Mouse (Mus musculus) hindbrain, embryonic 15.5 days (tissue): ENCODE results near the gene Gm27027. TPM values are rescaled to one million over a fixed set of nuclear protein-coding genes. Genes with fewer than 3 reads are reported as not detected.

Experiments
- ATAC-seq: fragments of 200-750 bp; cut with Nextera tagmentation; 2 replicates; pipeline ENCODE4 v1.8.0; 2017; ENCODE audit warnings: low read depth, moderate number of reproducible peaks, moderate TSS enrichment; ENCODE audit not compliant: low FRiP score
- H3K27ac ChIP-seq: fragments of 300-500 bp; sonication (generic); replicated peaks from 2 replicates; pipeline ENCODE4 v1.5.1; 2015; ENCODE audit warnings: mild to moderate bottlenecking, inconsistent platforms
- H3K27me3 ChIP-seq: fragments of 300-500 bp; sonication (generic); 2 replicates; pipeline ENCODE4 v1.6.1; 2015; ENCODE audit warnings: control low read depth, inconsistent platforms
- H3K36me3 ChIP-seq: fragments of 300-500 bp; sonication (generic); 2 replicates; pipeline ENCODE4 v1.6.1; 2015; ENCODE audit warnings: control low read depth, inconsistent platforms
- H3K4me1 ChIP-seq: fragments of 300-500 bp; sonication (generic); replicated peaks from 2 replicates; pipeline ENCODE4 v1.6.1; 2015; ENCODE audit warnings: control low read depth, inconsistent platforms
- H3K4me2 ChIP-seq: fragments of 300-500 bp; sonication (generic); 2 replicates; pipeline ENCODE4 v1.6.1; 2015; ENCODE audit warnings: moderate library complexity, mild to moderate bottlenecking, inconsistent platforms
- H3K4me3 ChIP-seq: fragments of 300-500 bp; sonication (generic); 2 replicates; pipeline ENCODE4 v1.5.1; 2015; ENCODE audit warnings: mild to moderate bottlenecking, inconsistent platforms
- H3K9ac ChIP-seq: fragments of 300-500 bp; sonication (generic); 2 replicates; pipeline ENCODE4 v1.6.1; 2015; ENCODE audit warnings: inconsistent platforms
- H3K9me3 ChIP-seq: fragments of 300-500 bp; sonication (generic); 2 replicates; pipeline ENCODE4 v1.6.1; 2016; ENCODE audit warnings: control low read depth, inconsistent platforms
- WGBS: fragments of 180-500 bp; shearing (Covaris S2); methylation state at CpG from one replicate; pipeline ENCODE4 v1.1.7; 2015; 5-methylcytosine and 5-hydroxymethylcytosine counted together
- polyA plus RNA-seq: library from polyadenylated mRNA; unstranded; fragments of >200 nt; fragmentation: Nextera tagmentation; extraction: Ambion mirVana; gene quantifications from 2 replicates; pipeline ENCODE4 v1.2.1, GENCODE M21; 2015

Gm27027 gene
- not detected in 2 replicates for polyA plus RNA-seq

DNA sequence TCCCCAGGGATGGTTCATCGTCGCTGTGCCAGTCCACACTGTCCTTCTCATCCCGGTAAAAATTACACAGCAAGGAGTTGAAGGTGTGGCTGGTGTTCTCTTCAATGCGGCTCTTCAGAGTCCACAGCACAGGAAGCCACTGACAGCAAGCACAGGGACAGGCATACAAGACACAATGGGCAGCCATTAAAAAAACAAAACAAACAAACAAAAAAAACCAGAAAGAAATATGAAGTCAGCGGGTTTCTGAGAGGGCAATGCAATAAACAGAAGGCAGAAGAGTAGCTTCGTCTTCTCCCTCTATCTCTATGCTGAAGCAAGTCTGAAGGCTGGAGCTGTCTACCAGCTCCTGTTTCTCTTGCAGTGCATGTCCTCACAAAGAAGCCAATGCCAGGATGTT is at the start of gene Gm27027:
TSS of gene Gm27027 (minus strand) at position 101 of the 400 bp plus-strand sequence.
- Histone ChIP-seq H3K36me3 (peaks cover 61% of the 10 kb centered on the region), H3K4me2 (no peak within 1 kb of the TSS), H3K27me3 (no peaks in the 10 kb centered on the region), H3K4me3 (no peak within 1 kb of the TSS), H3K27ac (no peak within 1 kb of the TSS), H3K9me3 (no peaks in the 10 kb centered on the region), H3K9ac (no peak within 1 kb of the TSS), H3K4me1 (peaks cover 20% of the 10 kb centered on the region)
- no peak for ATAC-seq
- WGBS = 91% methylated on average over 6 of the region's 6 CpGs

DNA sequence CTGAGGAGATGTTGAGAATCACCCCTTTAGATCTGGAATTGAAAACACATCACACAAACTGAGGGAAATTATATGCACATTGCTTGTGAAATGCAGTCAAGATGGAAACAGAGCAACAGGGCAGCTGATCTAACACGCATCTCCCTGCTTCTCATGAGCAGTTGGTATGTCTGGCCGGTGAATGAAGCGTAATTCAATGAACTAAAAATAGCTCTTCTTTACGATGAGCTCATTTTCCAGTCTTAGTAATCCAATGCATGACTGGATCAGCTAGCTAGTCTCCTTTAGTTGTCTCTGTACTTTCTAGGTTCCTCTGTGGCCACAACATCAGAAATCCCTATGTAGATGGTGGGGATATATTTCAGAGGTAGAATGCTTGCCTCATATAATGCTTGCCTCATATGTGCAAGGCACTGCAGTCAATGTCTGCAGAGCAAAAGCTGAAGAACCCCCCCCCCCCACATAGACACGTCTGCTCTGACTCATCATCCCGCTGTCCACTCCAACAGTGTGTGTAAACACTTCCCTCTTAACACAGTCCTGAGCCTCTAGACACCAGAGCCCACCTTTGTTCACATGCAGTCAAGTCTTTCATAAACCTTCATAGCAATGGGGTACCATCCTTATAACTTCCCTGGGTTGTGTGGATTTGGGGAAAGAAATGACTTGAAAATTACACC is 49.4 kb upstream of the Gm27027 start:
- no peaks in the 10 kb centered on the region for H3K36me3 ChIP-seq

DNA sequence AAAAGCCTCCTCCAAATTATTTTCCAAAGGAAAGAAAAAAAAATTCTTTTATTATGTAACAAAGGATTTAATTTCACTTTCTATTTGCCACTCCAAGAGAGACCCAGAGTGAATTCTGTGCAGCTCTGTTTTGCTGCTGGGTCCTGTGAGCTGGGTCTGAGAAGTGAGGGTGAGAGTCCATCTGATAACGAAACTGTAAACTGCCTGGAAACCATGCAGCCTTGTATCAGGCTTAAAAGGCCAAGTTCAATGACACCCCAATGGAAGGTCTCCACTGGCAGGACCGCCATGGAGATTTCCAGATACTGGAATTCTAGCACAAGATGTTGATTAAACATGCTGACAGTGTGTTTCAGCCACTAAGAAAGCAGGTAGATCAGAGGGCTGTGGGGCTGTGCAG is 48.0 kb upstream of the Gm27027 start:
- Histone ChIP-seq H3K4me1 (peaks cover 26% of the 10 kb centered on the region), H3K9ac (no peak overlapping the region), H3K9me3 (no peaks in the 10 kb centered on the region), H3K4me3 (no peak overlapping the region), H3K27me3 (no peaks in the 10 kb centered on the region), H3K27ac (peak overlapping the region; percentile 27; the same call in 1 of the 2 replicates), H3K36me3 (no peaks in the 10 kb centered on the region), H3K4me2 (no peak overlapping the region)
- WGBS = 73% methylated on average over 2 of the region's 2 CpGs
- no peak for ATAC-seq

More for the DNA sequence above, 49.4 kb upstream of the Gm27027 start:
- Histone ChIP-seq H3K27me3 (no peaks in the 10 kb centered on the region), H3K27ac (no peak overlapping the region; the same call in 1 of the 2 replicates), H3K4me2 (no peak overlapping the region), H3K9ac (no peak overlapping the region), H3K9me3 (no peaks in the 10 kb centered on the region), H3K4me1 (peaks cover 39% of the 10 kb centered on the region), H3K4me3 (no peak overlapping the region)
- WGBS = 65% methylated on average over 6 of the region's 6 CpGs
- no peak for ATAC-seq

DNA sequence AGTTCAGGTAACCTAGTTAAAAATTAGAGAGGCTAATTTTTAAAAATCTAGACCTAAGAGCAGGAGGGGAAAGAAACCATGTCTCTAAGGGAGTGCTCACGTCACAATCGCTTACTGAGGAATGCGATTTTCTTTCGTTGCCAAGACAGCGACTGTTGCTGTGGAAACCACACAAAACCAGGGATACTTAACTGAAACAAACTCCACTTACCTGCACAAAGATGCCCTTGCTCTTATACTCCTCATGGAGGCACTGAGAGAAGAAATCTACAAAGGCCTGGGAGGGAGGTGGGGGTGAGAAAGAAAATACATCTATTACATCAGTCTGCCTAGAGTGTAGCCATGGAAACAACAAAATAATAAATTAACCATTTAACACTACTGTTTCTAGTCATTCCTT is 47.5 kb upstream of the Gm27027 start:
- Histone ChIP-seq H3K4me2 (peak overlapping the region; percentile 16; the same call in 1 of the 2 replicates), H3K4me1 (peaks cover 21% of the 10 kb centered on the region), H3K27ac (peak overlapping the region; percentile 61), H3K4me3 (no peak overlapping the region), H3K27me3 (no peaks in the 10 kb centered on the region), H3K9me3 (no peaks in the 10 kb centered on the region), H3K36me3 (no peaks in the 10 kb centered on the region), H3K9ac (no peak overlapping the region)
- WGBS = 26% methylated on average over 5 of the region's 5 CpGs
- ATAC-seq = peak; percentile 63

DNA sequence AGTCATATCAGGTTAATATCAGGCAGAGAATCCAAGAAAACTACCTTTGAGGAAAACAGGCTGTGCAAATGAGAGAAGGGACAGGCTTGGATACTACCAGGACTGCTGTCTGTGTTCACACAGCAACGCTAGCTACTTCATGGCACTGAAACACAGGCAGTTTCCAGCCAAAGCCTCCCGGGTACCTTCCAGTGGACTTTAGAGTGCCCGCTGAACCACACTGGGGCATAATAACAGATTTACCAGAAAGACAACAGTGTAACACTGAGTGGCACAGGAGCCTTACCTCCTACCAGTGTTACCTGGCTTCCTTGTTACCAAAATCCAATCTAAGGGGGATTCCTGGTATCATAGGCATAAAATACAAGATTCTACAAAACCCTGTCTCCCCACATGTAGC is 46.3 kb upstream of the Gm27027 start:
- H3K9ac ChIP-seq = no peak overlapping the region
- no peaks in the 10 kb centered on the region for H3K36me3 ChIP-seq
- no peaks in the 10 kb centered on the region for H3K9me3 ChIP-seq
- H3K4me2 ChIP-seq = no peak overlapping the region
- H3K27ac ChIP-seq = no peak overlapping the region
- H3K27me3 ChIP-seq = no peaks in the 10 kb centered on the region
- ATAC-seq = no peak
- WGBS = 88% methylated on average over 3 of the region's 3 CpGs
- H3K4me3 ChIP-seq = no peak overlapping the region
- H3K4me1 ChIP-seq = peaks cover 13% of the 10 kb centered on the region

DNA sequence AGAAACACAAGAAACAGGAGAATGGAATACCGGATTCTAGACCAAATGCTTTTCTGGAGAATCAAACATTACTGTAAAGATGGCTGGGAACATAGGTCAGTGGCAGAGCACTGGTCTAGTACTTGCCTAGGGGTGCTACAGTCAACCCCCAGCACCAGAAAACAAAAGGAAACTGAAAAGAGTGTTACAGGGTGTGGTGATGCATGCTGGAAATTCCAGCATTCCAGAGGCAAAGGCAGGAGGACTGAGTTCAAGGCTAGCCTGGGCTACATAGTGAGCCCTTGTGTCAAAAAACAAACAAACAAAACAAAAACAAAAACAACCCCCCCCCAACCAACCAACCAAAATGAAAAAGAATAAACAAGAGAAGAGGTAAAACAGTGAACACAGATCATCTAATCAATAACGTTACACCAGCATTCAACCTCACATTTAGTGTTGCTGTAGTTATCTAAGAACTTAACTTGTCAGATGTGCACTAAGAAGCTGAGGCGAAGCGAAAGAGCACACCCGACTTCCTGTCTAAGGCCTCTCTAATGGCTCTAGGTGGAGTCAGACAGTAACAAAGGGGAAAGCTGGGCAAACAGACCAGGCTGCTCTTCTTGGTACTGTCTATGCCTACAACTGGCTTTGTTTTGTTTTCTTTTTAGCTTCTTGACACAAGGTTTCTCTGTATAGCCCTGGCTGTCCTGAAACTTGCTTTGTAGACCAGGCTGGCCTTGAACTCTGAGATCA is 44.4 kb upstream of the Gm27027 start:
- no peak overlapping the region for H3K4me2 ChIP-seq
- no peak overlapping the region for H3K9ac ChIP-seq
- no peak overlapping the region for H3K4me3 ChIP-seq
- no peaks in the 10 kb centered on the region for H3K36me3 ChIP-seq
- no peak for ATAC-seq
- peaks cover 13% of the 10 kb centered on the region for H3K4me1 ChIP-seq
- no peaks in the 10 kb centered on the region for H3K27me3 ChIP-seq
- WGBS = 92% methylated on average over 5 of the region's 5 CpGs
- no peaks in the 10 kb centered on the region for H3K9me3 ChIP-seq
- no peak overlapping the region for H3K27ac ChIP-seq

DNA sequence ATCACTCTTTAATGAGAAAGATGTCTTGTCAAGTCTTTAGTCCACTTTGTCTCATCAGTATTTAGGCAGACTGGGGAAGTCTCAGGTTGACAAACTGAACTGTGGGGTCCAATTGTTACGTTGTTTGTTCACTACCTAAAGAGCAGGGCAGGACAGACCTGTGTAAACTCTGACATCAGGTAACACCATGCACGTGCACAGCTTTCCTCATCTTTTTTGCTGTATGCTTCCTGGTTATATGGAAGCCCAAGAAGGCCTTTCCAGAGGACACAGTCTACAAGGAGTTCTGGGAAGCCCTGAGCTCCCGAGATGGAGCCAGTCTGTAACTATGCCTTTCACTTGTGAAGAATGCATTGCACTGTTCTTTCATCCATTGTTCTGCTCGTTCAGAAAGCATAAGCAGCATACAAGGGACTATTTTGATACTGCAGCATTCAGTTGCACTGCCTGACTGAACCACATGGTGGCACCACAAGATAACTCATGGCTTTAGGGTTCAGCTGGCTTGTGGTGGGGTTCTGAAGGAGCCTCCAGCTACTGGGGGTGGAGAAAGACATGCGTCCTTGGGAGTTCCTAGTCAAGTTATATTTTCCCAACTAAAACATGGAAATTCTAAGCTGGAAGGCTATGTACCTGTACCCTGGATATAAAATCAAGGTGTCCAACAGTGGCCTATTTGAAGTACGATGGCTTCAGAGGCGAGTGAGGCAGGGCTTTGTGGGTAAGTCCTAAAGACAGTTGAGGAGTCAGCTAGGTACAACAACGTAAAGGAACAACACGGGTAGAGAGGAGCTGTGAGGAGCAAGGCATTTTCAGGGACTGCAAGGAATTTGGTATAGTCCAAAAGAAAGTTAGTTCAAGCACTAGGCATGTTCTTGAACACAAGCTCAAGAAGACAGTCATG is 39.5 kb upstream of the Gm27027 start:
- no peak overlapping the region for H3K4me3 ChIP-seq
- no peaks in the 10 kb centered on the region; the same call in 1 of the 2 replicates for H3K4me1 ChIP-seq
- peak overlapping the region; percentile 30; the same call in 1 of the 2 replicates for H3K9ac ChIP-seq
- 65% methylated on average over 9 of the region's 9 CpGs for WGBS
- ATAC-seq = peak; percentile 88
- H3K9me3 ChIP-seq = no peaks in the 10 kb centered on the region
- H3K27me3 ChIP-seq = no peaks in the 10 kb centered on the region
- no peak overlapping the region for H3K4me2 ChIP-seq
- peaks cover 11% of the 10 kb centered on the region; the same call in 1 of the 2 replicates for H3K36me3 ChIP-seq
- H3K27ac ChIP-seq = peak overlapping the region; percentile 61; the same call in 1 of the 2 replicates

DNA sequence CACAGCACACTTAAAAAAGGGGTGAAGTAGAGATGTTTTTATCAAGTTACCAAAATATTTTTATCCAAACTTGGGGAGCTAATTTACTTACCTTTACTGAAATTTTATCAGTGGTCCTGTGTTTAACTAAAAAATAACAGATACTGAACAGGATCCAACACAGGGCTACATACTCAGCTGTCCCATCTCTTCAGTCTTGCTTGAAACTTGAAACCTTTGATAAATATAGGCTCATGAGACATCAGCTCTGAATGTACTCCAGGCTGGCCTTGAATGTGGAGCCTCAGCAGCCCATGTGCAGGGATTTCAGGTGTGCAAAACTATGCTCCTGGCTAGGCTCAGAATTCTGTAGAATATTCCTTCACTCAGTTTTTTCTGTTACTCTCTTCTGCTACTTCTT is 34.4 kb upstream of the Gm27027 start:
- no peak for ATAC-seq
- no peak overlapping the region for H3K4me3 ChIP-seq
- H3K9me3 ChIP-seq = no peaks in the 10 kb centered on the region
- no peaks in the 10 kb centered on the region; the same call in 1 of the 2 replicates for H3K4me1 ChIP-seq
- H3K27me3 ChIP-seq = no peaks in the 10 kb centered on the region
- no peak overlapping the region for H3K4me2 ChIP-seq
- no peak overlapping the region for H3K27ac ChIP-seq
- H3K9ac ChIP-seq = no peak overlapping the region
- H3K36me3 ChIP-seq = peaks cover 11% of the 10 kb centered on the region; the same call in 1 of the 2 replicates

DNA sequence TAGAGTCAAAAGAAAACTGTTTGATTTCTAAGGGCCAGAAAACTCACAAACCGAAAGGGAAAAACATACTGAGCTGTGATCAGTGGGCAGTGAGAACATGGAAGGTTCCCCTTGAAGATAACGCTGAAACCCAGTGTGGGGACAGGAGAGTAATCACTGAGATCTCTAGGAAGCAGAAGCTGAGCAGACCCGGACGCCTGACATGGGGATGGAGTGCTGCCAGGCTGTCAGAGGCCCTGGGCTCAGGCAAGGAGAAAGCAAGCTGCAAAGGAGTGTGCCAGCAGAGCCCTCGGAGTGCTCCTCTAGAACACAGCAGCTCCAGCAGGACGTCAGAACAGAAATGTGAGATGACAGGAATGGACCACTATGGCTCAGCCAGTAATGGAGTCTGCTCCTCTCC is 28.5 kb upstream of the Gm27027 start:
- Histone ChIP-seq H3K36me3 (no peaks in the 10 kb centered on the region), H3K4me2 (no peak overlapping the region), H3K27me3 (no peaks in the 10 kb centered on the region), H3K9ac (no peak overlapping the region), H3K27ac (no peak overlapping the region), H3K4me3 (no peak overlapping the region), H3K9me3 (no peaks in the 10 kb centered on the region), H3K4me1 (no peaks in the 10 kb centered on the region)
- WGBS = 52% methylated on average over 6 of the region's 6 CpGs
- no peak for ATAC-seq

DNA sequence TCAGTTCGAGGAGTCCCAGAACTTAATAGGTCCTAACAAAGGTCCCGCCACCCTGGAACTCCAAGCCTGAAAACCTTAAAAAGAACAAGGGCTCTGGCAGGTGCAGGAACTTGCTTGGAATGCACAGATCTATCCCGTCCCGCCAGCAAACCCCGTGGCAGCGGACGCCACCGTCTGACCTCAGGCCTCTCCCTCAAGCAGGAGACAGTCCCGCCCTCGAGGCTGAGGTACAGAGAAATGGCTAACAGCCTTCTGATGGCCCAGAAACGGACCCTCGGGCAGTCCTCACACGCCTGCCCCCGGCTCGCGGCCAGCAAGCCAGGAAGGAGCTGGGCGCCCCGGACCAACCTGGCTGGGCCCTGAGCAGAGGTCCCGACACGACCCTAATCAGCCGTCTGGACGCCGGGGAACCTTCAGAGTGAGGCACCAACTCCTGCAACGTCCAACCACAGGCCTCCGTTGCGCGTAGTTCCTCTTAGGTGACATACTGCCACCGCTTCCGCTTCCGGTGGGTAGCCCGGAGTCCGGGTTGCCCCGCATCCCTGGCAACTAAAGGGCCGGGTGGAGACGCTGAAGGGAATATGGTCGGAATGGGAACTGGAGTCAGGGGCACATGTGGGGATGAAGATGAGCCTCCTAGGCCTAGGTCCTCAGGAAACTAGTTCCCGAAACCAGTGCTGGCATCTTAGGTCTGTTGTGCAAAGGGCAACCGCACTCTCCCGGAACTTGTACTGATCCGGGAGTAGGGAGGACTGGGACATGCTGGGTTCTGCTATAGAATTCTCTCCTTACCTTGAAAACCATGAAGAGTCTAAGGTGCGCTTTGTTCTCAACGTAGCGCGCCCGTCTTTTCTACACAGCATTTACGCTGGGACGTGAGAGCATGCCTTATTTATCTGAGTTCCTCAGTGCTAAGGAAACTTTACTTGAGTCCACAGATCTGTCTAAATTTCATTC is 14.5 kb upstream of the Gm27027 start, which contains the start of gene Alkbh3:
TSS of gene Alkbh3 (minus strand) at position 473 of the 957 bp plus-strand sequence.
- Histone ChIP-seq H3K4me3 (peak within 1 kb of the TSS; percentile 82), H3K36me3 (peaks cover 27% of the 10 kb centered on the region), H3K9ac (peak within 1 kb of the TSS; percentile 84), H3K4me2 (peak within 1 kb of the TSS; percentile 69), H3K27ac (peak within 1 kb of the TSS; percentile 62), H3K27me3 (no peaks in the 10 kb centered on the region), H3K4me1 (peaks cover 23% of the 10 kb centered on the region), H3K9me3 (no peaks in the 10 kb centered on the region)
- 5% methylated on average over 47 of the region's 47 CpGs for WGBS
- peak; percentile 99 for ATAC-seq

DNA sequence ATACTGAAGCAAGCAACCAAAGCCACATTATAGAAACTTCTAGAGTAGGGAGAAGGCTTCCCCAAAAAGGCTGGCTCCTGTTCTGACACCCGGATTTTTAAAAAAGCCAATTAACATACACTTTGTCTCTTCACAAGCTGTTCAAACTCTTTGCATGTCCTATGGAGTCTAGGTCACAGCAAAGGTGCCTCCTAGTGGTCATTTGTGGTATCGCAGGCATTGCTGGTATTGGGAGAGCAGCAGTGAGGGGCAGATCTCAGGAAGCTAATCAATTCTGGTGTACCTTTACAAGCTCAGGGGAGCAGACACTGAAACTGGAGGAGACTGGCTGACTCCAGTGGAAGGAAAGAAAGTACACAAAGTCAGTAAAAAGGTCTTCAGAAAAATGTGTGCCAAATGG is 6.2 kb upstream of the Gm27027 start:
- Histone ChIP-seq H3K4me1 (no peaks in the 10 kb centered on the region), H3K9ac (no peak overlapping the region), H3K4me3 (no peak overlapping the region), H3K4me2 (no peak overlapping the region), H3K27ac (no peak overlapping the region), H3K27me3 (no peaks in the 10 kb centered on the region), H3K9me3 (no peaks in the 10 kb centered on the region), H3K36me3 (peaks cover 76% of the 10 kb centered on the region)
- 7% methylated on average over 2 of the region's 2 CpGs for WGBS
- ATAC-seq = peak; percentile 75; the same call in 1 of the 2 replicates
